Mouse (Mus musculus): ENCODE measurements around the gene Cfap73.
A peak's percentile ranks its signal among the peaks of the same experiment; 100 is the strongest.

Cfap73 gene

DNA sequence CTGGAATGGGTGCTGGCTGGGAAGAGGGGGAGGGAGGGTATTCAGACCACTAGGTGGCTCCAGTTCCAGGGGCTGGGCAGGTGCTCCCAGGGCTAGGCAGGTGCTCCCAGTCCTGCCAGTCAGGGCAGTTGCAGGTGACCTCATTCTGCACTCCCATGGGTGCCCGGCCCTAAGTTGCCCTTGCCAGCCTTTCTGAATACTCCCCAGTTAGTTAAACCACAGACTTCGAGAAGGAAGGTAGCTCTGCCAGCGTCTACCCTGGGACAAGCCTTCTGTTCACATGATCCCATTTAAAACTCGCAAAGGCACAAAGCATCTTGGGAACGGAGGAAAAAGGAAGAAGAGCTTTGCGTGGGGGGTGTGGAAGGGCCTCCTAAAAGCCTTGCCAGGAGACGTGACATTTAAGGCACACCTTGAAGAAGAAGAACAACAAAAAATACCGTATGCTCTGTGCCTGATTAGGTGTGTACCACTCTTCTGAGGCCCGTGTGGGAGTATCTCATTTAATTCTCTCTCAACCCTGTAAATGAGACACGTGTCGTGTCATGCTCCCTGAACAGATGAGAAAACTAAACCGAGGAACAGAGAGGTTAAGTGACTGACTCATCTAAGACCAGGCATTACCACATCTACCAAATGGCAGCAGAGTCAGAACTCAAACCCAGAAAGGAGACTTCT lies 13.9 kb upstream of the Cfap73 start:
- DNase-seq (ENCODE audit: low read depth, low spot score) = no peak

DNA sequence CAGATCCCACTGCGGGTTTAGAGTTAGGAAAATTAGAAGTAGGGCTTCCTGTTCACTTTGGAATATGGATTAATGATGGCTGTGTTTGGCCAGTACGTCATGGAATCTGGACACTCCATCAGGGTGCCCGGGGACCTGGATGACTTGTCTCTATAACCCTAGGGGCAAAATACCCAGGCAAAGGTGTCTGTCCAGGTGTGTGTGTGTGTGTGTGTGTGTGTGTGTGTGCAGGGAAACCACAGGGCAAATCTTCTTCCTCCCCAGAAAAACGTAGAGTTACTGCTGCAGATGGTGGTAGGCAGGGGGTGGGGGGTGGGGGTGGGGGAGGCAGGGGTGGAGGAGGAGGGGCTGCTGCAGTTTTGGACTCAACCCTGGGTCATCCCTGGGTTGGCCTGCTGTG lies 13.3 kb upstream of the Cfap73 start:
- no peak for DNase-seq (ENCODE audit: low read depth, low spot score)

DNA sequence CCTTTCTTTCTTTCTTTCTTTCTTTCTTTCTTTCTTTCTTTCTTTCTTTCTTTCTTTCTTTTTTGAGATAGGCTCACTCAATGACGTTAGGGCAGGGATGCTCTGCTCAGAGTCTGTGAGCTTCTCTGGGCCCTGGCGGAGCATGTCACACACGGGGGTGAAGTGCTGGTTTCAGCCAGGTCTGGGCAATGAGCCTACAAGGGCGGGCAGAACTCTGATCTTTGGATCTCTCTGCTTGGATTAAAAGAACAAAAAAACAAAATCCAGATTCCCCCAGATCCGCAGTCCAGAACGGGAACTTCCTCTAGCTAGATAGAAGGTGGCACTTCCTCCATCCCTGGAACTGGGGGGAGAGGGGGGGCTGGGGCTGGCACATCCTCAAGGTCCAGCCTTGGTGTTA lies 11.8 kb upstream of the Cfap73 start:
- DNase-seq (ENCODE audit: low read depth, low spot score) = no peak

DNA sequence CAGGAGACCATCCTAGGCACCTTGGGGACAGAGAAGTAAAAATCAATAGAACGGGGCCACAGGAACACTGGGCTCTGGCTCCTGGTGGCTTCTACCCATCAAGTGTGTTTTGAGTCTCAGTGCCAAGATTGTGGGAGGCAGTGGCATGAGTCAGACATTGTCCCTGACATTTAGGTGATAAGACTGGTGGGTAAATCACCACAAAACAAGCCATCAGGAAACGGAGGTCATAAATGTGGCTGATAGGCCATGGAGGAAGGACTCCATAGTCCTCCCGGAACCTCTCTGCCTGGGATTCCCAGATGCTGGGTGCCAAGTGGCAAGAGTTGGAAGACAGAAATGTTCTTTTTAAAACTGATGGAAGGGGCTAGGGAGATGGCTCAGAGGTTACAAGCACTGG lies 10.2 kb upstream of the Cfap73 start:
- DNase-seq (ENCODE audit: low read depth, low spot score) = no peak

DNA sequence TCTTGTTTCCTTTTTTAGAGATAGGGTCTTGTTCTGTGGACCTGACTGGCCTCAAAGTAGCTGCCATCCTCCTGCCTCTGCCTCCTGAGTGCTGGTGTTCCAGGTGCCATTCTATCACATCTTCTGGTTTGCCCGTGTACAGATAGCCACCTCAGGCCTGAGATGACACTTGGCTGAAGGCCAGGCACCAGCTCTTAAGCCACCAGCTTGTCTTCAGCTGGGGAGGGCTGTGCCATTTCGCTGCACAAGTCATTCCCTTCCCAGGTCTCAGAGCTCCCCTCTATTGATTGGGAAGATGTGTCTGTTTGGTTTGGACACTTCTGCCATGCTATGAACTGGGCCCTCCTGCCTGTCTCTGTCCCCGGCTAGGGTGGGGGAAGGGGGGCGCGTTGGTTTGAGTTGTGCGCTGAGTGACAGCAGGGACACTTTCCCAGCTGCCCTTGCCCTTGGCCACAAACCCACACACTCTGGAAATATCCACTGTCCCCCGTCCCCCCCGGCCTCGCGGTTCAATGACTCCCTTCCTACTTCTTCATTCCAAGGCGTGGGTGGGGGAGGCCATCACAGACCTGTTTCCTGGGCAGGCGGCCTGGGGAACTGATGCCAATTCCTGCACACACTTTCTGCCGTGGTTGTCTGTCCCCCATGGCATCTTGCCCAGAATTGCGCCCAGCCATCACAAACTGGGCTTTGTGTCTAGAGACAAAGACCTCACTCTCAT lies 9.5 kb upstream of the Cfap73 start:
- DNase-seq (ENCODE audit: low read depth, low spot score) = no peak

DNA sequence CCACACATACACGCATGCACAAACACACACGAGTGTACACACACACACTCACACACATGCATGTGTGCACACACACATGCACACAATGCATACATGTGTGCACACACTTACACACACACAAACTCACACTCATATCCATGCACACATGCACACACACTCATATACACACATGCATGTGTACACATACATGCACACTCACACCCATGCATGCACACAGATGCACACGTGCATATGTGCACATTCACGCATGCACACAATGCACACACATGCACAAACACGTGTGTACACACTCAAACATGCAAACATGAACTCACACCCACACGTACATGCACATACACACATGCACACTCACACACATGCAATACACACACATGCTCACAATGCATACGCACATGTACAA lies 6.1 kb upstream of the Cfap73 start:
- DNase-seq (ENCODE audit: low read depth, low spot score) = no peak

DNA sequence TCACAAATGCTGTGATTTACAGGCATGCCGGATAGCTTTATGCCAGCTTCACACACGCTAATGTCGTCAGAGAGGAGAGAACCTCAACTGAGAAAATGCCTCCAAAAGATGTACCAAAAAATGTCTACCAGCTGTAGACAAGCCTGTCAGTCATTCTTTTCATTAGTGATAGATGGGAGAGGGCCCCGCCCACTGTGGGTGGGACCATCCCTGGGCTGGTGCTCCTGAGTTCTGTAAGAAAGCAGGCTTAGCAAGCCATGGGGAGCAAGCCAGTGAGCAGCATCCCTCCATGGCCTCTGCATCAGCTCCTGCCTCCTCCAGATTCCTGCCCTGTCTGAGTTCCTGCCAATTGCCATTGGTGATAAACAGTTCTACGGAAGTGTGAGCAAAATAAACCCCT lies 1.6 kb upstream of the Cfap73 start:
- DNase-seq (ENCODE audit: low read depth, low spot score) = no peak

DNA sequence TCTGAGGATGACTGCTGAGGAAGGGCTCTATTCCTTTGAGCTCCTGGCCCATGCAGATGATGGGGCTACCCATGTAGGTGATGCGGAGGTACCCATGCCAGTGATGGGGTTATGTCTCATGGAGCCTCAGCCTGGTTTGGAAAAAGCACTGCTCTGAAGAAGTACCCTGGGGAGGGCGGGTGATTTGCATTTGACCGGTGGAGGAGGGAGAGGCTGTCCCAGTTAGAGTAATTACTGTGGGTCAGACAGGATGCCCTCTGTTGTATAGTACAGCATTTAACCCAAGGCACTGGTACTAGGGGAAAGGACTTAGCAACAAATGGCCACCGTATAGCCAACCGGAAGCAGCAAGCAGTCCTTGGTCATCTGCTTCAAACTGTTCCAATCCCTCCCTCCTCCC lies 825 bp upstream of the Cfap73 start:
- DNase-seq (ENCODE audit: low read depth, low spot score) = no peak

DNA sequence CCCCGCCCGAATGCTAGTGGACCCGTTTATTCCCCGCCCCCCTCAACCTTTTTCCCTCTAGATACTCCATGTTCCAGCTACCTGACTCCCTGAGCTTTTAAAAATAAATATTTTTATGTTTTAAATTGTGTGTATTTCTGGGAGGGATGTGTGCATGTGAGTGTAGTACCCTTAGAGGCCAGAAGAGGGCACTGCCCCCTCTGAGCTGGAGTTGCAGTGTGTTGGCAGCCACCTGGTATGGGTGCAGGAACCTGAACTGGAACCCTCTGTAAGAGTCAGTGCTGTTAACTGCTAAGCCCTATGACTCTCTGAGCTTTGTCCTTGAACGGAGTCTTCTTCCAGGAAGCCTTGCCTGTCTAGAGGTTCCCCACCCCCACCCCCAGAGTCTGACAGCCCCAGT lies 2.1 kb downstream of the Cfap73 start:
- DNase-seq (ENCODE audit: low read depth, low spot score) = no peak

DNA sequence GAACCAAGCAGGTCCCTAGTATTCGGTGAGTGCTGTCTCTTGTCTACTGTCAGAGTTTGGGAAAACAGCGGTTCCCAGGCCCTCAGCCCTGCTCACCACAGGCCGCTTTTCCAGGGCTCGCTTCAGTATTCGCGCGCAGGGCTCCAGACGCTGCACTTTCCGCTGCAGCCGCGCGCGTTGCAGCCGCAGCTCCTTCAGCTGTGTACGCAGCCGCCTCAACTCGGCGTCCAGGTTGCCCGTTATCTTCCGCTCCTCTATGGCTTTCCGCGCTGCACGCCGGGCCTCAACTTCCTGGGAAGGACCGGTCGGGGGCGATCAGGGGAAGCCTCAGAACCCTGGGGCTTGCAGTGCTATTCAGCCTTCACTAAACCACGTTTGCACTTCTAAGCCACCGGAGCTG lies 2.9 kb downstream of the Cfap73 start:
- no peak for DNase-seq (ENCODE audit: low read depth, low spot score)

DNA sequence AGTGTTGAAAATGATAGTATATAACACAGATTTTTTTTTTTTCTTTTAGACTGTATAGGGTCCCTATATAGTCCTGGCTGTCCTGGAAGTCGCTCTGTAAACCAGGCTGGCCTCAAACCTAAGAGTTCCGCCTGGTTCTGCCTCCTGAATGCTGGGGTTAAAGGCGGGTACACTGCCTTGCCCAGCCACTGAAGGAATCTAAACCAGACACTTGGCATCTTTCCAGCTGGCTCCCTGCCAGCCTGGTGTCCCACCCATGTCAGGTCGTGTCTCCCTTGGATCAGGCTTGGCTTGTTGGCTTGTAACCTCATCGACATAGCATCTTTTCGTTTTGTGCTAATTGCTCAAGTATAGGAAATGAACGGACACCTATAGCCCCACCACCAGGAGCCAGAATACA lies 5.4 kb downstream of the Cfap73 start:
- no peak for DNase-seq (ENCODE audit: low read depth, low spot score)

DNA sequence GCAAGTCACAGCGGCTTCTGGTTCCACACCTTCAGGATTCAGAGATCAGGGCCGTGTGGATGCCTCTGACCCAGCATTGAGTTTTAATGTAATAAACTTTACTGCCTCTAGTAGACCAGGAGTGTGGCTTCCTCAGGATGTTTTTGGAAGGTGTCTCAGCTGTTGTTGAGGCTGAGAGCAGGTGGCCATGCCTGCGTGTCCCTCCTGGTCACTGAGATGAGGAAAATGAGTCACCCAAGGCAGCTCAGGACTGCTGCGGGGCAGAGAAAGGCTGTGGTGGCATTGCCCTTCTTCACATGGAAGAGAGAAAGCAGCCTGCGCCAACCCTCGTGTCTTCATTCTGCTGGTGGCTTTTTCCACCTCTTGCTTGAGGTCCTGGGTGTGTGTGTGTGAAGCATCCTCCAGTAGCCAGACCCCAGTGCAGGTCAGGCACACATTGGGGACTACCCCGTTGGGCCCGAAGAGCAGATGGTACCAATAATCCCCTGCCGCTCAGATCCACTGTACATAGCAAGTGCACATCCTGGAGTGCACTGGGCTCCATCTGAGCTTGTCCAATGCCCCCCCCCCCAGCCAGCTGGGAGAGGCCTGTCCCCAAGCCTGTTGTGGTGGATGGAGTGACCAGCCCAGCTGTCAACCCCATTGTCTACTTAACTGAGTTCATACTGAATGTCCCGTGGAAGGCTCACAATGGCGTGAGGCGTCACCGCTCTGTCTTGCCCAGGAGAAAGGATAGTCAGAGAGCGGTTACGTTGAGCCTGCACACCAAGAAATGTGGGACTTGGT lies 6.3 kb downstream of the Cfap73 start:
- no peak for DNase-seq (ENCODE audit: low read depth, low spot score)

DNA sequence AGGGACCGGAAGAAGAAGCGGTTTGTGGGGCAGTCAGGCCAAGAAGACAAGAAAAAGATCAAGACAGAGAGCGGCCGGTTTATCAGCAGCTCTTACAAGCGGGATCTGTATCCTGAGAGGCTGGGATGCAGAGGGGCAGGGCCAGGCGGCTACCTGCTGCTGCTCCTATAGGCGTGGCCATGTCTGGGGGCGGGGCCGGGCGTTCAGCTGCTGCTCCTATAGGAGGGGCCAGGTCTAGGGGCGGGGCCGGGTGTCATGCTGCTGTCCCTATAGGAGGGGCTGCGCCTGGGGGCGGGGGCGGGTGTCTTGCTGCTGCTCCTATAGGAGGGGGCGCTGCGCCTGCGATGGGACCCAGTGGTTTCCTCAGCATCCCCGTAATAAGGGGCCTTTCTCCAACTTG lies 7.6 kb downstream of the Cfap73 start:
- DNase-seq (ENCODE audit: low read depth, low spot score) = no peak

DNA sequence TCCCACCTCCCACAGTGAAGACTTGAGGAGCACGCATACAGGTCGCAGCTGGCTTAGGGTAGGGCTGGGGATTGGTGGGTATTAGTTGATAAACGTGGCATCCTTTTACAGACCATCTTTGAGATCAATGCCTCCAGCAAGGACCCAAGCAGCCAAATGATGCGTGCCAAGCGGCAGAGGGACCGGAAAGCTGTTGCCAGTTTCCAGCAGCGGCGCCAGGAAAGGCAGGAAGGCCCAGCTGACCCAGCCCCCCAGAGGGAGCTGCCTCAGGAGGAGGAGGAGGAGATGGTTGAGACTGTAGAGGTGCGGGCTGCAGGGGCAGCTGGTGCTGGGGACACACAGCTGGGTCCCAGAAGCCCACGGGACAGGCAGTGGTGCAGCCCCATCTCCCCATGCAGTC lies 9.6 kb downstream of the Cfap73 start:
- no peak for DNase-seq (ENCODE audit: low read depth, low spot score)

DNA sequence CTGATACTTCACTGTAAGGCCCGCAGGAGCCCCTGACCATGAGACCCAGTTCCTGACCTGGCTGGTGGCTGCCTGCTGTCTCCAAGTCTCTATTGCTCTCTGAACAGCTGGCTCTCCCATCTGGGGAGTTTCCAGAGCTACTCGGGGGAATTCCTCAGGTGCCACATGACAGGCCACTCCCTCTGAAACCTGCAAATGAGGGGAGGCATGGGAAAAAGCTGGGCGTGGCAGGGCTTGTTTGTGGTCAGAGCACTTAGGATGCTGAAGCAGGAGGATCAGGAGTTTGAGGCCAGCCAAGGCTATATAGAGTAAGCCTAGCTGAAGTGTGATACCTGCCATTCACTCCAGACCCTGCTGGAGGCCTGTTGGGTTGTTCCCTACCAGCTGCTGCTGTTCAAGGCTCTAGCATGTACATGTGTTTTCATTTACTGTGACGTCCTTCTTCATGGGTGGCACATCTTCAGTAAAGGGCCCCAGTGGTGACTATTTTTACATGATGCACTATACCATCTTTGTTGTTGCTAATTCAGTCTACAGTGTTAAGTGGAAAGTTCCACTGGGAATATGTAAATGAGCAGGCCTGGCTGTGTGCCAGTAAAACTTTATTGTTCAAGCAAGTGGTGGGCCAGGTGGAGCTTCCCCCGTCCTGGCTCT lies 11.7 kb downstream of the Cfap73 start:
- DNase-seq (ENCODE audit: low read depth, low spot score) = no peak

DNA sequence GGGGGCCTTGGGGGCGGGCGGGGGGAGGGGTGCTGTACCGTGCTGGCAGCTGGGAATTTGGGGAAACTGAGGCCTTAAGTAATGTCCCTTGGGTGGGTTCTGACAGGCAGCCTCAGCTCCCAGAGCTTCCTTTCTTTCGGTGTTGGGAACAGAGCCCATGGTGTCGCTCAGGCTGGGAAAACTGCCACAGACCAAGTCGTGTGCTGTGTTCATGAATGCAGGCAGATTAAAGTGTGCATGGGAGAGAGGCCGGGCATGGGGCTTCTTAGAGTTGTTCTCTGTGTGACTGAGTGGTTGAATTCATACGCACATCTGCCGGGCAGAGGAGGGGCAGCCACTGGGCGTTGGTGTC lies 12.2 kb downstream of the Cfap73 start:
- no peak for DNase-seq (ENCODE audit: low read depth, low spot score)

DNA sequence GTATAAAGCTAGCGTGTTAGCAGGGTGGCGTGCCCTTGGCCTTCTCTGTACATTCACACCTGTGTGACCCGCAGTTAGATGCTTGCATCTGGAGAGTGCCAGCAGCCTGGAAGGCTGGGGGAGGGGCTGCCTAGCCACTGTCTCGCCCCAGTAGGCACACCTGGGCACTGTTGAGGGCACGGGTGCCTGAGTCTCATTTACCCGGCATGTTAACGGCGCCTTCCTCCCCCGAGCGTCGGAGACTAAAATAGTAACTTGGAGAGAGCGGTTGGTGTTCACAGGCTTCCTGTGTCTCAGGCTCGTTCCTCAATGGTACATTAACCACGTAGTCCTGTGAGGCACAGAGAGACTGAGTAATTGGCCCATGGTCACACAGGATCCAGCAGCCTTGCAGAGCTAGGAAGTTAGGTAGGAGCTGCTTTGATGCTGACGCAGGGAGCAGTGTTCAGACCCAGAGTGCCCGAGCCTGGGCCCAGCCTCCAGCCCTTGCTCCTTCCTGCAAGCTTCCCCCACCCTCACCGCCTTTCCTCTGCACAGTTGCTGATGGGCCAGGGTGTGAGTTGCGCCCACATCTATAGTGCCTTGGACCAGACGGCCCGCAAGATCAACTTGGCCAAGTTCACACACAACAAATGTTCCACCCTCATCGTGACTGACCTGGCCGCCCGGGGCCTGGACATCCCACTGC lies 12.8 kb downstream of the Cfap73 start:
- no peak for DNase-seq (ENCODE audit: low read depth, low spot score)

DNA sequence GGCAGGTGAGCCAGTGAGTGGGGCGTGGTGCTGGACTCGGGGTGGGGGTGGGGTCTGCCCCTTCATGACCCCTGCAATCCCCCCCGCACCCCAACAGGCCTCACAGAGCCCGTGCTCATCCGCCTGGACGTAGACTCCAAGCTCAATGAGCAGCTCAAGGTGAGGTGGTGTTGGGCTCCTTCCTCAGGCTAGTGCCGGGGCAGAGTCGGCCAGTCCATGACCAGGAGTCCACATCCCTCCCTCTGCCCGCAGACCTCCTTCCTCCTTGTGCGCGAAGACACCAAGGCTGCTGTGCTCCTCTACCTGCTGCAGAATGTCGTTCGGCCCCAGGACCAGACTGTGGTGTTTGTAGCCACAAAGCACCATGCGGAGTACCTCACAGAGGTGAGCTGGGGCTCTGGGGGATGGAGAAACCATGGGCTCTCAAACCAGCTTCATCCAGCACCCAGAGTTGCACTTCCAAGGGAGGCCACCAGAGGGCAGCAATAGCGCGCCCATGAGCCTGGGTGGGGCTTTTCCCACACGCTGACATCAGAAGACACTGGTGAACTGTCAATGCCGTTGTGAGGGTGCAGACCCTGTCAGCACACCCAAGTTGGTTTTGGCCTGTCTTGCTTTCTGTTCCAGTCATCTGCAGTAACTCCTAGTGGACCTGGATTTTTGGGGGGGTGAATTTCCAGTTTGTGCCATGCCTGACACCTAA lies 13.5 kb downstream of the Cfap73 start:
- peak; percentile 42 for DNase-seq (ENCODE audit: low read depth, low spot score)

DNA sequence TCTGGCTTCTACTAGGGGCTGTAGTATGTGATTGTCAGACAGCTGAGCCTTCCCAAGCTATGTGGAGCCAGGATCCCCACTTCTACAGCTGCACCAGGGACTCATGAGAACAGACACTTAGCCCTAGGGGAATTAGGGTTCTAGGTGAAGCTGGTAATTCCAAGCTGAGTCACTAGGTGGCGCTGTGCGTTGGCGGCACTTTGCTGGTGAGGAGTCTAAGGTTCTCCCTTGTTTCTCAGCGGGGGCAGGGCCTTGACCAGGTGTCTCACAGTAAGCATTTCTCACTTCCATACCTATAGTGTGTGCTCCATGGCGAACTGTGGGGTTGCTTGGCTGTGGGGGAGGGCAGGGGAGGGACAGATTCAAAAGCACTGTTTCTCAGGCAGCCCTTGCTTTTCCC lies 14.8 kb downstream of the Cfap73 start:
- no peak for DNase-seq (ENCODE audit: low read depth, low spot score)

DNA sequence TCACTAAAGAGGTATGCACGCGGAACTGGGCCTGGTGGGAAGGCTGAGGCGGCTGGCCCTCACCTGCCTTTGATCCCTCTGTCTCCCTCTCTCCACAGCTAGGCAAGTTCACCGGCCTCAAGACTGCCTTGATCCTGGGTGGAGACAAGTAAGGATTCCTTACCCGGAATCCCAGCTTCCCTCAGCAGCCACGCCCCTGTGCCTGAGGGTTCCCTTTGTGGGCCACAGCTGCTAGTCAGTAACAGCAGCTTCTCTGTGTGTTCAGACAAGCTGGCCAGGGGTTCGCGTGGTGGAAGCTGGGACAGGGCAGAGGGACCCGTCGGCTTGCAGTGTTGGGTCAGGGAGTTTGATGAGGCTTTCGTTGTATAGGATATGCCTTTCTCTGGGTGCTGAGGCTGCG lies 15.3 kb downstream of the Cfap73 start:
- no peak for DNase-seq (ENCODE audit: low read depth, low spot score)

DNA sequence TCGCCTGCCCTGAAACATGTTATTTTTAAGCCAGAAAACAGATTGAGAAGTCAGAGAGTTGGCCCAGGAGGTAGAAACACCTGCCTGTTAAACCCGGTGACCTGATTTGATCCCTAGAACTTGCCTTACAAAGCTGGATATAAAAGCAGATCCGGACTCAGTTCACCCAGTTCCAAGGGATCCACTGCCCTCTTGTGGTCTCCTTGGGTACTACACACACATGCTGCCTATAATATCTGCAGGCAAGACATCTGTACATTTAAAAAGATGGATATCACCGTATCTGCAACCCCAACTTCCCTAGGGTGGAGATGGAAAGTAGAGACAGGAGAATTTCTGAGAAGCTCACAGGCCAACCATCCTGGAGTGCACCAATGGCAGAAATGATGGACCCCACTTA lies 18.1 kb downstream of the Cfap73 start:
- DNase-seq (ENCODE audit: low read depth, low spot score) = no peak

Data from retina, adult 2 months (tissue).